Mouse (Mus musculus): ENCODE data around the gene Pnma1. TPM values are rescaled to one million over a fixed set of nuclear protein-coding genes. Genes with fewer than 3 reads are reported as not detected.

Pnma1 gene
- polyA plus RNA-seq, 1 experiment = 0.40 TPM

DNA sequence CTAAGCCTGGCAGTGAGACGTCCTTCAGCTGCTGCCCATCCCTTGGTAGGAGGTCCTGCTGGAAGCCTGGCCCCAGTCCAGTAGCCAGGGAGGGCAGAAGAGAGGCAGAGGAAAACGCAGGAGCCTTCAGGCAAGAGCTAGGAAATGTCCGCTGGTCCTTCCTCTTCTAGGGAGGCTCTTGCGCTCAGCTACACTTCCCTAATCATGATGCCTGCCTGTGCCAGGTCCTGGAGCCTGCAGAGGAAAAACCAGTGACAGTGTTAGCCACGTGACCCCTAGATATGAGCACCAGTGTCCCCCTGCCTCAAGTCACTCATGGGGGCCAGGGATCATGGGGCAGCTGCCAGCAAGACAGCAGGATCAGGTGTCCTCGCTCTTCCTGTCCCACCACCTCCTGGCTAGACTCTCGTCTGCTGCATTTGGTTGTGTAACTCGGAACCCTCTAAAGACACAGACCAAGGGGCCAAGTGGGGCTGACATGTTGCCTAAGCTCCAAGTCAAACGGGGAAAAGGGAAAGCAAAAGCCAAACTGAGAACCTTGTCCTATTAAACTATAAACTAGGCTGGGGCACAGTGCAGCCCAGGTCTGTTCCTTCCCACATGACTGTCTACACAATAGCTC, 26.0 kb upstream of the Pnma1 start:
- TF ChIP-seq POLR2A (IDR thresholded peaks at IDR 0.05; ENCODE audit: low read depth, low read length) (no peak), CTCF (IDR thresholded peaks at IDR 0.05; ENCODE audit: extremely low read depth, insufficient read depth, insufficient read length, insufficient replicate concordance) (no peak)
- DNase-seq (ENCODE audit: low read depth in 1 of 2, low spot score in 2 of 2) = no peak
- Histone ChIP-seq H3K27me3 (ENCODE audit: control insufficient read depth, insufficient read depth, low read length) (no peaks in the 10 kb centered on the region), H3K27ac (ENCODE audit: insufficient read depth, low read length) (peak overlapping the region; percentile 96), H3K4me1 (ENCODE audit: control insufficient read depth, insufficient read depth, insufficient read length) (peaks cover 50% of the 10 kb centered on the region), H3K36me3 (ENCODE audit: control insufficient read depth, insufficient read depth, low read length) (peaks cover 24% of the 10 kb centered on the region), H3K4me3 (ENCODE audit: extremely low read depth, insufficient read depth, insufficient read length) (no peak overlapping the region)
- WGBS = 60% methylated on average over 9 of the region's 9 CpGs

DNA sequence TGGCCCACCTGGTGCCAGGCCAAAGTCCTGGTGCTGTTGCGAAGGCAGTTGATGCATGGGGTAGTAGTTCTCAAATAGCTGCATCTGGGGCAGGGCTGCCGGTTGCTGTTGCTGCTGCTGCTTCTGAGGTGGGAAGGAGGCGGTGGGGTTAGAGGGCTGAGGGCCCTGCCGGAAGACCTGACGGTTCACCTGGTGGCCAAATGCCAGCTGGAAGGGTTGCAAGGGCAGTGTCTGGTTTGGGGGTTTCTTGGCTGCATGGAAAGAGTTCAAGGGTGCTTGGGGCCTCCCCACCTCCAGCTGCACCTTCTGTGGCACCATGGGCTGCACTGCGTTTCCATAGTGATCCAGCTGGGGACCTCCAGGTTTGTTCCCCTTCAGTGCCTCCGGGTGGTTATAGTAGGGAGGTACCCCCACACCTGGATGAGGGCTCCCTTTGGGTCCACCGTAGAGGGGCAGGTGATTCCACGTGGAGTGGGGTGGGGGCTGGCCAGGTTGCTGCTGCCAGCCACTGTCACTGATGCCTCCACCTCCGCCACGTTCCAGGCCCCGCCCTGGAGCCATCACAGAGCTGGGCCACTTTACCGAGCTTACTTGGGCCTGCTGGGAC, 25.1 kb upstream of the Pnma1 start:
- no peaks in the 10 kb centered on the region for H3K27me3 ChIP-seq (ENCODE audit: control insufficient read depth, insufficient read depth, low read length)
- peaks cover 42% of the 10 kb centered on the region for H3K4me1 ChIP-seq (ENCODE audit: control insufficient read depth, insufficient read depth, insufficient read length)
- WGBS = 84% methylated on average over 13 of the region's 13 CpGs
- TF ChIP-seq POLR2A (IDR thresholded peaks at IDR 0.05; ENCODE audit: low read depth, low read length) (no peak), CTCF (IDR thresholded peaks at IDR 0.05; ENCODE audit: extremely low read depth, insufficient read depth, insufficient read length, insufficient replicate concordance) (no peak)
- peak overlapping the region; percentile 96; the same call in 1 of the 2 replicates for H3K27ac ChIP-seq (ENCODE audit: insufficient read depth, low read length)
- H3K36me3 ChIP-seq (ENCODE audit: control insufficient read depth, insufficient read depth, low read length) = peaks cover 25% of the 10 kb centered on the region
- peak in 1 of 2 experiments; percentile 5 for DNase-seq (ENCODE audit: low read depth in 1 of 2, low spot score in 2 of 2)
- no peak overlapping the region for H3K4me3 ChIP-seq (ENCODE audit: extremely low read depth, insufficient read depth, insufficient read length)

DNA sequence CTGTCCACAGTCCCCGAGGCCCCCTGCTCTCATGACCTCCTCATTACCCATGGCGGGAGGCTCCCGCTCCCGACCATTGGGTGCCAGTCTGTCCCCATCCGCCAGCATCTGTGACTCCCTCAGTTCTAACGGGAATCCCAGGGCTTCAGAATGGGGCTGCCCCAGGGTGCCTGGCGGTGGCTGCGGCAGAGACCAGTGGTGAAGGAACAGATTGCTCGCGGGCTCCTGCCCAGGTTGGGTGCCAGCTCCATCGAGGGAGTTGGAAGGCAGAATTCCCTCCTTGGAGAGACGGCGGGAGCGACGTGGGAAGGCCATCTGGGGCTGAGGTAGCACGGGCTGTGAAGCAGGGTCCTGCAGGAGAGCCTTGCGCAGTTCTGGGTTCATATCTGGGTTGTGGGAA, 24.6 kb upstream of the Pnma1 start:
- WGBS = 93% methylated on average over 17 of the region's 17 CpGs
- no peaks in the 10 kb centered on the region for H3K27me3 ChIP-seq (ENCODE audit: control insufficient read depth, insufficient read depth, low read length)
- peak in 1 of 2 experiments; percentile 5 for DNase-seq (ENCODE audit: low read depth in 1 of 2, low spot score in 2 of 2)
- TF ChIP-seq POLR2A (IDR thresholded peaks at IDR 0.05; ENCODE audit: low read depth, low read length) = no peak
- TF ChIP-seq CTCF (IDR thresholded peaks at IDR 0.05; ENCODE audit: extremely low read depth, insufficient read depth, insufficient read length, insufficient replicate concordance) = no peak
- H3K36me3 ChIP-seq (ENCODE audit: control insufficient read depth, insufficient read depth, low read length) = peaks cover 27% of the 10 kb centered on the region
- H3K4me1 ChIP-seq (ENCODE audit: control insufficient read depth, insufficient read depth, insufficient read length) = peaks cover 36% of the 10 kb centered on the region
- H3K27ac ChIP-seq (ENCODE audit: insufficient read depth, low read length) = peak overlapping the region; percentile 96; the same call in 1 of the 2 replicates
- no peak overlapping the region for H3K4me3 ChIP-seq (ENCODE audit: extremely low read depth, insufficient read depth, insufficient read length)

DNA sequence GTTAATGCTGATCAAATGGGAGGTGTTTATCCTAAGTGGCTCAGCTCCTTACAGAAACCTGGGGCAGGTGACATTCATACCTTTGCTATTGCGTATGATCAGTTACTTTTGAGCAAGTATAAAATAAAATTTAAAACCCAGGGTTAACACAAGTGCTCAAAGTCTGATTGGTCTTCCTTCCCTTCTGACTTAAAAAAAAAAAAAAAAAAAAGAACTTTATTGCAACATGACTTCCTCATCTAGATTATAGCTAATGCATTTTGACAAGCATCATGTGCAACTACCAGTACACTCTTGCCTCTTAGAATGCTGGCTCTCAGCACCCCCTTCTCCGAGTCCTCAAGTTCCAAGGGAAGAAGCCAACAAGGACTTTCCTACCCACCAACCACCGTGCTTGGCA, 23.9 kb upstream of the Pnma1 start:
- DNase-seq (ENCODE audit: low read depth in 1 of 2, low spot score in 2 of 2) = no peak
- TF ChIP-seq CTCF (IDR thresholded peaks at IDR 0.05; ENCODE audit: extremely low read depth, insufficient read depth, insufficient read length, insufficient replicate concordance) = no peak
- no peak for TF ChIP-seq POLR2A (IDR thresholded peaks at IDR 0.05; ENCODE audit: low read depth, low read length)

GRCm38 (mm10) chr12:84170610-84171009, 22.3 kb upstream of the Pnma1 start:
- H3K27ac ChIP-seq (ENCODE audit: insufficient read depth, low read length) = peak overlapping the region; percentile 8; the same call in 1 of the 2 replicates
- H3K27me3 ChIP-seq (ENCODE audit: control insufficient read depth, insufficient read depth, low read length) = no peaks in the 10 kb centered on the region
- H3K4me3 ChIP-seq (ENCODE audit: extremely low read depth, insufficient read depth, insufficient read length) = no peak overlapping the region
- DNase-seq (ENCODE audit: low read depth in 1 of 2, low spot score in 2 of 2) = no peak
- WGBS = 75% methylated on average over 10 of the region's 10 CpGs
- H3K36me3 ChIP-seq (ENCODE audit: control insufficient read depth, insufficient read depth, low read length) = peaks cover 28% of the 10 kb centered on the region
- H3K4me1 ChIP-seq (ENCODE audit: control insufficient read depth, insufficient read depth, insufficient read length) = peaks cover 20% of the 10 kb centered on the region
- TF ChIP-seq CTCF (IDR thresholded peaks at IDR 0.05; ENCODE audit: extremely low read depth, insufficient read depth, insufficient read length, insufficient replicate concordance) (no peak), POLR2A (IDR thresholded peaks at IDR 0.05; ENCODE audit: low read depth, low read length) (no peak)

More for the DNA sequence above, 23.9 kb upstream of the Pnma1 start:
- no peak overlapping the region for H3K27ac ChIP-seq (ENCODE audit: insufficient read depth, low read length)
- no peaks in the 10 kb centered on the region for H3K27me3 ChIP-seq (ENCODE audit: control insufficient read depth, insufficient read depth, low read length)
- H3K36me3 ChIP-seq (ENCODE audit: control insufficient read depth, insufficient read depth, low read length) = peaks cover 27% of the 10 kb centered on the region
- no peak overlapping the region for H3K4me3 ChIP-seq (ENCODE audit: extremely low read depth, insufficient read depth, insufficient read length)
- WGBS = 80% methylated on average over 3 of the region's 3 CpGs
- peaks cover 30% of the 10 kb centered on the region for H3K4me1 ChIP-seq (ENCODE audit: control insufficient read depth, insufficient read depth, insufficient read length)

DNA sequence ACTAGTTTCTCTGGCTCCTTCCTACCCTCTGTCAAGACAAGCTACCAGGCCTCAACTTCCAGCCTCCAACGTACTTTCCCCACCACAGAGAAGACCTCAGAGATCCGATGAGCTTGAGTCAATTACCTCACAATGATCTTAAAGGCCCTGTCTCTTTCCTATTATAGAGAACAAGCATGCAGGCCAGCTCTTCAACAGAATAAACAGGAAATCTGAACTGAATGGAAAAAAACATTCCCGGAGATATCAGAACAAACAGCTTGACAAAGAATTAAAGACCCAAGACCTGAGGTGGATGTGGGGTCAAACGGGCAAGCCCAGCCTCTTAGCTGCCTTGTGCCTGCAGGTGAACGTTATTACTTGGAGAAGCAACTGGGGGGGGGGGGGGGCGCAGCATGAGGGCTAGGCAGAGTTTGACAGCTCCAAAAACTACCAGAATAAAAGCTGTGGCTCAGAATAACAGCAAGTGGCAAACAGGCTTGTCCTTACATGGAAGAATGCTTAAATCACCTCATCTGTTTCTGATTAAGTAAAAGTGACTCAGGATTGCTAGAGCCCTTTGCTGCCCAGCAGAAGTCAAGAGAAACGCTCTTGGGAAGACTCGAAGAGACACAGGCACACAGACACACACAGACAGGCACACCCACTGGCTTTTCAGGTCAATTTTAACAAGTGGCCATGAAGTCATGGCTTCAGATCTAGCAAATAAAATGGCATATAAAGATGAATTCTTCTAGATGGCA, 17.5 kb upstream of the Pnma1 start:
- H3K27ac ChIP-seq (ENCODE audit: insufficient read depth, low read length) = no peak overlapping the region
- H3K36me3 ChIP-seq (ENCODE audit: control insufficient read depth, insufficient read depth, low read length) = peaks cover 19% of the 10 kb centered on the region
- 73% methylated on average over 8 of the region's 8 CpGs for WGBS
- TF ChIP-seq POLR2A (IDR thresholded peaks at IDR 0.05; ENCODE audit: low read depth, low read length) = no peak
- no peak for TF ChIP-seq CTCF (IDR thresholded peaks at IDR 0.05; ENCODE audit: extremely low read depth, insufficient read depth, insufficient read length, insufficient replicate concordance)
- H3K4me1 ChIP-seq (ENCODE audit: control insufficient read depth, insufficient read depth, insufficient read length) = no peaks in the 10 kb centered on the region
- H3K27me3 ChIP-seq (ENCODE audit: control insufficient read depth, insufficient read depth, low read length) = no peaks in the 10 kb centered on the region
- no peak overlapping the region for H3K4me3 ChIP-seq (ENCODE audit: extremely low read depth, insufficient read depth, insufficient read length)
- no peak for DNase-seq (ENCODE audit: low read depth in 1 of 2, low spot score in 2 of 2)
